Mouse (Mus musculus) left cerebral cortex, postnatal 25 days (tissue): ENCODE measurements around the gene Adam33. TPM values are rescaled to one million over a fixed set of nuclear protein-coding genes. Genes with fewer than 3 reads are reported as not detected.
"Not testable (repeated sequence)": the region's sequence is repeated elsewhere in the genome, so short reads cannot be mapped to it uniquely, and the experiment has no call there.

Experiments used
- DNase-seq, 2 experiments: peaks; one replicate each; pipeline ENCODE4 v3.0.0; 2022; ENCODE audit warnings: low spot score in 2 of 2, mixed read lengths in 1 of 2
- intact Hi-C: fragments of 180-260 bp; cut with DNase I; formaldehyde crosslinking; loops from one replicate; pipeline ENCODE4 v1.15.1; 2025
- total RNA-seq, 2 experiments: library from RNA; stranded (reverse); gene quantifications; 2 replicates each; pipeline ENCODE4 v1.2.3; 2021

Gene Adam33
- 1 to 10 TPM; 4.1 to 6.9 TPM for total RNA-seq

DNA sequence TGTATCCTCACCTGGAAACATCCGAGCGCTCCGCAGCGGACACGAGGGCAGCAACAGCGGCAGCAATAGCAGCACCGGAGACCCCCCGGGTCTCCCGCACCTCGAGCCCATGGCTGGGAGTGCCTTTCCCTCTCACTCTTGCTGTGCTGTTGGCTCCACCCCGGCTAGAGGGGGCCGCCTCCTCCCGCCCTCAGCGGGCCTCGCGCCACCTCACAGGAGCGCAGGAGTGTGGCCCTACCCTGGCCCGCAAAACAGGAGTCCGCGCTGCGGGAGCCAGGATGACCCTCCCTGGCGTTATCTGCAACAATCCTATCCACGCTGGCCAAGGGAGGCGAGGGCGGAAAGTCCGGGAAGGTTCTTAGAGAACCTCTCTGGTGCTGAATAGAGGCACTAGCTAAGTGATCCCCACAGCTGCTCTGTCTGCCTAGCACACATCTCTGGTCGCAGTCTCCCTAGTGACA lies at the start of gene Adam33:
Gene Adam33 (minus strand): TSS at position 411 of the 461 bp plus-strand sequence.
- DNase-seq, result no peak
- intact Hi-C loops, result no loop called here

- intact Hi-C loops, result no loop called here
- DNase-seq, result no peak
Measured at GRCm38 (mm10) chr2:131105989-131106388, 42.4 kb upstream of the Adam33 start.

GRCm38 (mm10) chr2:131105061-131105460 lies 41.4 kb upstream of the Adam33 start:
- intact Hi-C loops, DNase-seq: not testable (repeated sequence)

- intact Hi-C loops, result no loop called here
- DNase-seq, result peak in 1 of 2 experiments; percentile 58
Measured at GRCm38 (mm10) chr2:131104021-131104420, 40.4 kb upstream of the Adam33 start.

DNA sequence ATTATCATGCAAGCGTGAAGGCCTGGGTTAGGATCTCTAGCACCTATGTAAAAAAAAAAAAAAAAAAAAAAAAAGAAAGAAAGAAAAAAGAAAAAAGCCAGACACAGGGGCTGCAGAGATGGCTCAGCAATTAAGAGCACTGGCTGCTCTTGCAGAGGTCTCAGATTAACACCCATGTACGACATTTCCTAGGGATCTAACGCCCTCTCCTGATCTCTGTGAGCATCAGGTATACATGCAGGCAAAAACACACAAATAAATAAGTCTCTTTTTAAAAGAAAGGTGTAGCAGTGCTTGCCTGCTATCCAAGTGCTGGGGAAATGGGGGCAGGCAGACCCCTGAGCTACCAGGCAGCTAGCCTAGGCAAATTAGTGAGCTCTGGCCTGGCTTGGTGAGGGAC lies 37.9 kb upstream of the Adam33 start:
- intact Hi-C loops, result no loop called here
- DNase-seq, result no peak

DNA sequence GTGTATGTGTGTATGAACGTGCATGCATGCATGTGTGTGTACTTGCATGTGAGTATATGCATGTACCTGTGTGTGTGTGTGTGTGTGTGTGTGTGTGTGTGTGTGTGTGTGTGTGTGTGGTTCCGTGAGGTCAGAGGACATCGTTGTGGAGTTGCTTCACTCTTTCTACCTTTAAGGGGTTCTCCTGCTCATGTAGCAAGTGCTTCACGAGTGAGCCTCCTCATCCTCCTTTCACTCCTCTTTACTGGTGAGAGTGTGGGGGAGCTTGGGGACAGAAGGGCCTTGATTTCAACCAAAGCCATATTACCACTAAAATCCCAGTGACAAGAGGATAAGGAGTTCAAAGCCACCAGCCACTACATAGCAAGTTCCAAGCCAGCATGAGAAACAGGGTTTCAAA lies 33.5 kb upstream of the Adam33 start:
- no peak for DNase-seq
- intact Hi-C loops, result loop anchor here (5.0 kb wide), 4 partner anchors 45 to 320 kb away; partner anchors contain the start of gene Mavs

DNA sequence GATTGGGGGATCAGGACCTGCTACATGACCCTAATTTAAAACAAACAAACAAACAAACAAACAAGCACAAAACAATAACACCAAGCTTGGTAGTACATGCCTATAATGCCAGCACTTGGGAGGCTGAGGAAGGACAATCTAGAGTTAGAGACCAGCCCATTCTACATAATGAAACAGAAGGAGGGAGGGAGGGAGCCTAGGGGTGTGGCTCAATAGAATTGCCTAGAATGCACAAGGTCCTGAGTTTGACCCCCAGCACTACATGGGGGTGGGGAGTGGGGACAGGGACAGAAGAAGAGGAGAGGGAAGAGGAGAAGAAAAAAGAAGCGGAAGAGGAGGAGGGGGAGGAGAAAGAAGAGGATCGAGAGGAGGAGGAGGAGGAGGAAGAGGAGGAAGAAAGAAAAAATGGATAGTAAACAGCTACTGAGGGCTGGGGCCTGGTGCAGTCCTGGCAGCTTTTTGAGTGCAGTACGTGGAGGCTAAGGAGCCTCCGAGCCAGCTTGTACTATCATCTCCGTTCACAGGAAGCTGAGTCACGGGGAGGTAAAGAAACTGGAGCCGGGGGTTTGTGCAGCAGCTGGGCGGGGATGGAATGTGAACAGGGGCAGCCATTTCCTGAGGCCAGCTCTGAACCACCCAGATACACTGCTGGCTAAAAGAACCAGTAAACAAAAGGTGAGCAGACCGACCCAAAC lies 32.6 kb upstream of the Adam33 start:
- intact Hi-C loops, result loop anchor here (5.0 kb wide), 4 partner anchors 46 to 321 kb away; partner anchors contain the start of gene Mavs
- DNase-seq, result peak; percentile 9 to 56

DNA sequence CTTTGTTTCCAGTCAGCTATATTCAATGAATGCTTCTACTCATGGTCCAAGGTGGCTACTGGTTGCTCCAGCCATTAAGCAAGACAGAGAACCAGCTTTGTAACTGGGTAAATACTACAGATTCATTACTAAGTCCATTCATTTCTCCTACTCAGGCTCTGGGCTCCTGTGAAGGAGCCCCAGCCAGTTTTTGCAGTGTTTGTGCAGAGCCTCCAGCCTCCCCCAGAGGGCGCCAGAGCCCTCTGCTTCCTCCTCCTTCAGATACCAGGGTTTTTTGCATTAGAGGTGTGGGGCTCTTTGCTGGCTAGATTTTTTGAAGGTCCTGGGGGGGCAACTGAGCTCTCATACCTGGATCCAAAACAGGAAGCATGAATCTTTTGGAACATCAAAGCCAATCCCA lies 31.2 kb upstream of the Adam33 start:
- peak; percentile 81 to 83 for DNase-seq
- intact Hi-C loops, result loop anchor here (1.0 to 5.0 kb wide), 5 partner anchors 47 to 322 kb away; partner anchors contain the start of genes 1700037H04Rik and Mavs

- intact Hi-C loops, result no loop called here
- no peak for DNase-seq
Measured at GRCm38 (mm10) chr2:131093577-131093976, 30.0 kb upstream of the Adam33 start.

DNA sequence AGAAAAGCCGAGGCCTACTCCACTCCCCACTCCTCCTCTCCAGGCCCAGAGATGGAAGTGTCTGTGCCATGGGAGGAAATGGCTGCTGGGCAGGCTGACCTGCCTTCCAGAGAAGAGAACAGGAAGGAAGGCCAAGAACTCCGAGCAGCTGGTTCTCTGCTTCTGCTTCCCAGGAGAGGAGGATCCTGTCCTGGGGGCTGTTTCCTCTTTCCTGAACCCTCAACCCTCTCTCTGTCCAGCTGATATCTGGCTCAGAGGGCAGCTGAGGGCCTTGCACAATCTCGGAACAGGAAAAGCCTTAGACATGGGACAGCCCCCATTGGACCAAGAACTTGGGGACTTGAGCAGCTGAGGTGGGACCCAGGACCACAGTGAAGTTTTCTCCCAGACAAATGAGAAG lies 27.2 kb upstream of the Adam33 start:
- intact Hi-C loops, result no loop called here
- DNase-seq, result no peak

DNA sequence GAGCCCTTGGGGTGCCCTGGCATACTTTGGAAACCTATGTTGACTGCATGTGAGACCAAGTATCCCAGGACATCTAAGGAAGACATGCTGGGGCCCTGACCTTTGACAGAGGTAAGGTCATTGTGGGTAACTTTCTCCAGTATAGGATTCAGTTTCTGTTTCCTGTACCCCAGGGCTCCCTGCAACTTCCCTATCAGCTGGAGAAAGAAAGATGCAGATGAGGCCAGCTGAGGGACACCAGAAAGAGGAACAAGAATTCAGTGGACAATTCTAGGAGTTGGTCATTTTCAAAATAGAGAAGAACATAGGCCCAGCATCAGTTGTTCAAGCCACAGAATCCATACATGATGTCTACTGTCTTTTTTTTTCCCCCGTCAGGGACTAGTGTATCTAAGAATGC lies 26.0 kb upstream of the Adam33 start:
- intact Hi-C loops, result no loop called here
- DNase-seq, result no peak

GRCm38 (mm10) chr2:131088581-131088980 lies 25.0 kb upstream of the Adam33 start:
- no peak for DNase-seq
- intact Hi-C loops, result no loop called here

- intact Hi-C loops, result no loop called here
Measured at GRCm38 (mm10) chr2:131086667-131087390, 23.2 kb upstream of the Adam33 start, which contains the start of gene Siglec1. Siglec1 (minus strand) TSS chr2:131086765.

GRCm38 (mm10) chr2:131084206-131084605 lies 20.6 kb upstream of the Adam33 start:
- intact Hi-C loops, result no loop called here

More at GRCm38 (mm10) chr2:131086667-131087390, 23.2 kb upstream of the Adam33 start, which contains the start of gene Siglec1:
- no peak for DNase-seq

DNA sequence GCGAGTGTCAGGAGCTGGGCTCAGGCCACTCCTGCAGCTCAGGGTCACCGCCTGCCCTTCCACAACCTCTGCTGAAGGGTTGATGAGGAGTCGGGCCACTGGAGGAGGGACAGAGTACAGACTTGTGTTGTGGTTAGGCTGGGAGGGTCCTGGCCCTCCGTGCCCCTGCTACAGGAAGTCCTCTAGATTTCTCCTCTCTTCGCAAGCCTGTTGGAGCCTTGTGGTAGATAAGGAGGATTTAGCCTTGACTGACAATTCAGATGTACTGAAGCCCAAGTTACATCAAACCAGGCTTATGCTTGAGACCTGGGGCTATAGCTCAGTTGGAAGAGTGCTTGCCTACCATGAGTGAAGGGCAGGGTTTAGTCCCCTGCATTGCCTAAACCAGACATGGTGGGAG lies 16.9 kb upstream of the Adam33 start:
- intact Hi-C loops, result no loop called here
- DNase-seq, result no peak

More at GRCm38 (mm10) chr2:131084206-131084605, 20.6 kb upstream of the Adam33 start:
- no peak for DNase-seq

DNA sequence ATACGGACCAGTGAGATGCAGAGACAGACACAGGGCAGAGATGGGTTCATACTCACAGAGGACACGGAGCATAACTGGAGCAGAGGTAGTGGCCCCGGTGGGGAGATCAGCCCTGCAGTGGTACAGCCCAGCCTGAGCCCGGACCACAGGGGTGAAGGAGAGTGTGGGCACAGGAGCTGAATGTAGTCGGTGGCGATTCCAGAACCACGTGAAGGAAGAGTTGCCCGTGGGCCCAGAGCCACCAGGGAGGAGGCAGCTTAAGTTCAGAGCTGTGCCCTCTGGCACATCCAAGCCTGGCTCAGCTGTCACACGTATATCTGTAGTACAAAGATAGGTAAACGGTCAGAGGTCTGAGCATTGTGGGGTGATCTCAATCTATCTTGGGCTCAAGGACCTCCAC lies 8.9 kb upstream of the Adam33 start:
- intact Hi-C loops, result no loop called here
- DNase-seq, result no peak

GRCm38 (mm10) chr2:131067481-131067880 lies 3.9 kb upstream of the Adam33 start:
- intact Hi-C loops, result no loop called here
- DNase-seq, result no peak

- intact Hi-C loops, result no loop called here
- DNase-seq, result peak in 1 of 2 experiments; percentile 66
Measured at GRCm38 (mm10) chr2:131066342-131066741, 2.7 kb upstream of the Adam33 start.

DNA sequence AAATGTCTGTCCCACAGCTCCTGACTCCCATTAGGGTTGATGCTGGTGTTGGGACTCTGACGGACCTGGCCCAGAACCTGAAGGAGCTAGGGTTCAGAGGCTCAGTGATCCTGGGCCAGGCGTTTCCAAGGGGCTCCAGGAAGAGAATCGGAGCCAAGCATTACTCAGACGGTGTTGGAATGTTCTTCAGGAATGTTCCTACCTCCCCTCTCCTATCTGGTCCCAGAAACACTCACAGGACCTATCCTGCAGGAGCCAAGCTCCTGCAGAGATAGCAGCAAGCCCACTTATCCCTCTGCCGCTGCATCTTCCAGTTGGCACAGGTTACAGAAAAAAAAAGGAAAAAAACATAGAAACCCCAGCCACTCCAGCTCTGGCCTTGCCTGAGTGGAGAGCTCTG lies 2.0 kb downstream of the Adam33 start:
- intact Hi-C loops, result no loop called here

GRCm38 (mm10) chr2:131060784-131061183 lies 2.8 kb downstream of the Adam33 start:
- intact Hi-C loops, result no loop called here
- DNase-seq, result peak in 1 of 2 experiments; percentile 40

More for the DNA sequence above, 2.0 kb downstream of the Adam33 start:
- no peak for DNase-seq
